Mouse (Mus musculus) duodenum, adult 2 months (tissue): ENCODE measurements around the gene Dnajc11. TPM values are rescaled to one million over a fixed set of nuclear protein-coding genes. Genes with fewer than 3 reads are reported as not detected.

ENCODE experiments used
- polyA plus RNA-seq: library from polyadenylated mRNA; depleted of rRNA; stranded (reverse); fragments of >200 nt; gene quantifications from 2 replicates; pipeline ENCODE4 v1.2.3, GENCODE M21; 2012; ENCODE audit warnings: low replicate concordance; rRNA removed

Gene Dnajc11
- 41.2 and 55.6 TPM in 2 replicates for polyA plus RNA-seq

GRCm38 (mm10) chr4:151933505-151934214 lies at the start of gene Dnajc11:
TSS of gene Dnajc11 (plus strand) at chr4:151933691.

GRCm38 (mm10) chr4:151988342-151989109 lies 55.0 kb downstream of the Dnajc11 start, which contains the start of gene Thap3:
TSS of gene Thap3 (minus strand) at chr4:151988997.

DNA sequence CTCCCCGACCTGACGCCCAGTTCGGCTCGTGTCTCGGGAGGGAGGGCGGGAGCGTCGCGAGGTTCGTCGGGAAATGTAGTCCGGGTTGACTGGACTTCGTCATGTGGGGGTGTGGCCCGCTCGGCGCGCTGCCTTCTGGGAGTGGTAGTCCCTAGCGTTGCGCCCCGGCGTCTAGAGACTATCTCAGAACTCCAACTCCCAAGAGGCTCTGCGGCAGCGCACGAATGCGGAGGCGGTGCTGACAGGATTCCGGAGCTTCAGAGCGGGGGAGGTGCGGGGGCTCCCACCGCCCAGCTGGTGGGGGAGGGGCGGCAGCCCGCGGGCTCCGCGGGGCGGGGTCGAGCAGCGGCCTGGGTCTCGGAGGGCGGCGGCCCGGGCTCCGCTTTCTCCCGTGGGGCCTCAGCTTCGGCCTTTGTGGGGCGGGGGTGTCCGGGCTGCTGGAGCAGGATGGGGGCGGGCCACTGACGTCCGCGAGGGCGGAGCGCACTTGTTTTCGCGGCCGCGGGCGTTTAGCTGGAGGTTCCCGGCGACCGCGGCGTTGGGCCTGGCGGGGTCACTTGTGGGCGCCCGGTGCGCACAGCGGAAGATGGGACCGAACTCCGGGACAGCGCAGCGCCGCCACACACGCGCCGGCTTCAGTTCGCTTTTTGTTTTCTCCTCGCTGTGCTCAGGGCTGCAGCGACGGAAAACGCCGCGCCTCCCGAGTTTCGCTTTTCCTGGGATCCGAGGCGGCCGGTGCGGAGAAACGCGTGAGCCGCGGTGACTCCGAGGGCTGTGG lies 62.9 kb downstream of the Dnajc11 start, which contains the start of gene Phf13:
Gene Phf13, minus strand, starts transcription at position 86 of the 778 bp plus-strand sequence.

GRCm38 (mm10) chr4:152008622-152009075 lies 75.2 kb downstream of the Dnajc11 start, which contains the start of gene Klhl21:
TSS of gene Klhl21 (plus strand) at chr4:152008803.

GRCm38 (mm10) chr4:152027524-152027923 lies 94.0 kb downstream of the Dnajc11 start, which contains the start of gene Zbtb48:
TSS of gene Zbtb48 (minus strand) at chr4:152027671.

Other genes starting within 250 kb of the Dnajc11 start
- gene Camta1, start 71.8 kb upstream of the Dnajc11 start, polyA plus RNA-seq: 2.6 TPM in 2 replicates
- gene Thap3, start 55.3 kb downstream of the Dnajc11 start, polyA plus RNA-seq: 19.8 and 34.8 TPM in 2 replicates
- 6.5 and 6.9 TPM in 2 replicates for gene Phf13, start 62.6 kb downstream of the Dnajc11 start, polyA plus RNA-seq
- gene Klhl21, start 75.1 kb downstream of the Dnajc11 start, polyA plus RNA-seq: 19.2 and 22.7 TPM in 2 replicates
- 9.2 and 15.2 TPM in 2 replicates for gene Zbtb48, start 94.0 kb downstream of the Dnajc11 start, polyA plus RNA-seq
- 0.05 TPM in 2 replicates for gene Tas1r1, start 104.9 kb downstream of the Dnajc11 start, polyA plus RNA-seq
- gene Nol9, start 105.6 kb downstream of the Dnajc11 start, polyA plus RNA-seq: 12.9 and 13.8 TPM in 2 replicates
- gene Plekhg5, start 138.8 kb downstream of the Dnajc11 start, polyA plus RNA-seq: 9.6 and 17.1 TPM in 2 replicates
- 3.0 and 4.1 TPM in 2 replicates for gene Tnfrsf25, start 182.2 kb downstream of the Dnajc11 start, polyA plus RNA-seq
- gene Espn, start 218.7 kb downstream of the Dnajc11 start, polyA plus RNA-seq: 273 and 642 TPM in 2 replicates
- 9.6 and 49.1 TPM in 2 replicates for gene Hes2, start 225.2 kb downstream of the Dnajc11 start, polyA plus RNA-seq
- gene Acot7, start 244.4 kb downstream of the Dnajc11 start, polyA plus RNA-seq: 29.0 and 38.7 TPM in 2 replicates